Mouse (Mus musculus): Measurements from ENCODE around the gene Srcap.

Gene Srcap

DNA sequence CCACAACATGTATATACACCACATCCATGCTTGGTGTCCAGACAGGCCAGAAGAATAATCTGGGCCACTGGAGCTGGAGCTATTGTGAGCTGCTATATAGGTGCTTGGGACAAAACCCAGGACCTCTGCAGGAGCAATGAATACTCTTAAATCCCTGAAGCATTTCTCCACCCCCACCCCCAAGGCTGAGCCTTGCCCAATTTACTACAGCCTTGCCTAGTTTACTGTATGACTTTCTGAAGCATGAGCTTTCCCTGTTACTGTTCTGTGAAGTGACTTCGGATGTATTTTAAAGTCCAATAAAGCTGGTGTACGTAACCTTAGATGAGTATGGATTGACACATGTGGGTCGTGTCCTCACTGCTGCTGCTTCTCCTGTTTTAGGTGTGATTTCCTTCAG is 2.0 kb downstream of the Srcap start:
- ChIA-PET POLR2A (interaction anchor here (0.6 to 4.5 kb wide), 58 partner anchors 8 to 487 kb away, joined by 3 to 31 read pairs (median 5); partner anchors contain the start of genes Zfp689 (in 2 of the 4), Ccdc189 (in 1 of the 4), Ctf1 (in 1 of the 4) and Dctpp1 (in 1 of the 4)), CTCF (interaction anchor here in 1 of 4 experiments (0.6 to 1.2 kb wide), 2 partner anchors 249 to 260 kb away, joined by 3 to 5 read pairs; no protein-coding TSS in a partner anchor)

DNA sequence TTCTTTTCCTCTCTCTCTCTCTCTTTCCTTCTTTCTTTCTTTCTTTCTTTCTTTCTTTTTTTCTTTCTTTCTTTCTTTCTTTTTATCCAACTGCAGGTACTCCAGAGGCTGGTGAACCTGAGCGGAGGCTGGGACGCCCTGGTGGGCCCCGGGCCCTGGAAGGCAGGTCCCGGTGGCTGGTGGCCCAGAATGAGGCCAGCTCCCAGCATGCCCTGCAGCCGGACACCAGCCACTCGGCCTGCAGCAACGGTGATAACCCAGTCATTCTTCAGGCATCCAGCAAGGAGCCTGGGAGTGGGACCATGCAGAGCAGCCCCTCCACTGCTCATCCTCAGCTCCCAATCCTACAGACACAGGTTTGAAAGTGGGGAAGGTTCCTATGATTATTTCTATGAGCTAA is 4.1 kb downstream of the Srcap start:
- CTCF ChIA-PET: interaction anchor here in 2 of 4 experiments (0.6 to 0.7 kb wide), 2 partner anchors 67 to 127 kb away, joined by 4 to 15 read pairs; partner anchors contain the start of gene Zfp689 (in 1 of the 2)
- POLR2A ChIA-PET: interaction anchor here in 3 of 4 experiments (0.5 to 5.0 kb wide), 21 partner anchors 9 to 1221 kb away, joined by 3 to 30 read pairs (median 4); partner anchors contain the start of genes Ccdc189 (in 1 of the 3), Kat8 (in 1 of the 3) and Rnf40 (in 1 of the 3)

DNA sequence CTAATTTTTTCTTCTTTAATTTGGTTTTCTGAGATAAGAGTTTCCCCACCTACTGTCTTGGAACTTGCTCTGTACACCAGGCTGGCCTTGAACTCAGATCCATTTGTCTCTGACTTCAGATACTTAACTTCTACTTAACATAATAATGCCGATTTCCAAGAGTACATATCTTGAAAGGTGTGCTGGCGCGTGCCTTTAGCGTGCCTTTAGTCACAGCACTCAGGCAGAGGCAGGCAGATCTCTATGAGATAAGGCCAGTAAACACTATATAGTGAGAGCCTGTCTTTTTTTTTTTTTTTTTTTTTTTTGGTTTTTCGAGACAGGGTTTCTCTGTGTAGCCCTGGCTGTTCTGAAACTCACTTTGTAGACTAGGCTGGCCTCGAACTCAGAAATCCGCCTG is 4.6 kb downstream of the Srcap start:
- POLR2A ChIA-PET: interaction anchor here in 3 of 4 experiments (0.7 to 5.0 kb wide), 16 partner anchors 10 to 396 kb away, joined by 3 to 30 read pairs (median 10); partner anchors contain the start of genes Ccdc189 (in 1 of the 3), Kat8 (in 1 of the 3) and Rnf40 (in 1 of the 3)

DNA sequence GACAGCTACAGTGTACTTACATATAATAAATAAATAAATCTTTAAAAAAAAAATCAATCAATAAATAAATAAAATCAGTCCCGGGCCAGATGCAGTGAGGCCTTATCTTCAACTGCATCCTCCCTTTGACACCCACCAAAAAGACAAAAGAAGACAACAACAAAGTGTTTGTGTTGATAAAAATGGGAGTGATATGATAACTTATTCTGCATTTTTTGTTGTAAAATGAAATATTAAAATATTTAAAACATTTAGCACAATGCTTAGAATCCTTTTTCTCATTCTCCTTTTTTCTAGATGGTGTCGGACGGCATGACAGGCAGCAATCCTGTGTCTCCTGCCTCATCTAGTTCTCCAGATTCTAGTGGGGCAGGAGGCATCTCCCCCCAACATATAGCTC is 7.5 kb downstream of the Srcap start, which contains the start of gene Gm42715:
Gene Gm42715, plus strand, starts transcription at position 301 of the 400 bp plus-strand sequence.
- ChIA-PET CTCF (interaction anchor here in 1 of 4 experiments (0.6 kb wide), 1 partner anchor 138 kb away, joined by 5 read pairs; no protein-coding TSS in a partner anchor), POLR2A (interaction anchor here in 2 of 4 experiments (1.3 to 5.0 kb wide), 3 partner anchors 7 to 42 kb away, joined by 3 to 30 read pairs (median 16); no protein-coding TSS in a partner anchor)

More for the DNA sequence above, 4.6 kb downstream of the Srcap start:
- CTCF ChIA-PET: interaction anchor here in 1 of 4 experiments (0.7 kb wide), 1 partner anchor 68 kb away, joined by 15 read pairs; the partner anchor contains the start of gene Zfp689

DNA sequence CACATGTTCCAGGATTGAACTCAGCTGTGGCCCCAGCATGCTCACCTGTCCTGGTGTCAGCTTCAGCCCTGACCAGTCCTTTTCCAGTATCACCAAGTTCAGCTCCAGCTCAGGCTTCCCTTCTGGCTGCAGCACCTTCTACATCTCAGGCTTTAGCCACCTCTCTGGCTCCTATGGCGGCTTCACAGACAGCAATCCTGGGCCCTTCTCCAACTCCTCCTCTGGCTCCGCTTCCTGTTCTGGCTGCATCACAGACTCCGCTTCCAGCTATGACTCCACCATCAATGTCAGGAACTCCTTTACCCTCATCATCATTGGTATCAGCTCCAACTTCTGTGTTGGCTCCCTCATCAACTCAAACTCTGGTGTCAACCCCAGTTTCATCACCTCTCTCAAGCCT is 29.9 kb downstream of the Srcap start:
- ChIA-PET CTCF (no interaction called here), POLR2A (interaction anchor here in 2 of 4 experiments (0.9 to 2.7 kb wide), 12 partner anchors 11 to 46 kb away, joined by 3 to 17 read pairs (median 4); no protein-coding TSS in a partner anchor)

DNA sequence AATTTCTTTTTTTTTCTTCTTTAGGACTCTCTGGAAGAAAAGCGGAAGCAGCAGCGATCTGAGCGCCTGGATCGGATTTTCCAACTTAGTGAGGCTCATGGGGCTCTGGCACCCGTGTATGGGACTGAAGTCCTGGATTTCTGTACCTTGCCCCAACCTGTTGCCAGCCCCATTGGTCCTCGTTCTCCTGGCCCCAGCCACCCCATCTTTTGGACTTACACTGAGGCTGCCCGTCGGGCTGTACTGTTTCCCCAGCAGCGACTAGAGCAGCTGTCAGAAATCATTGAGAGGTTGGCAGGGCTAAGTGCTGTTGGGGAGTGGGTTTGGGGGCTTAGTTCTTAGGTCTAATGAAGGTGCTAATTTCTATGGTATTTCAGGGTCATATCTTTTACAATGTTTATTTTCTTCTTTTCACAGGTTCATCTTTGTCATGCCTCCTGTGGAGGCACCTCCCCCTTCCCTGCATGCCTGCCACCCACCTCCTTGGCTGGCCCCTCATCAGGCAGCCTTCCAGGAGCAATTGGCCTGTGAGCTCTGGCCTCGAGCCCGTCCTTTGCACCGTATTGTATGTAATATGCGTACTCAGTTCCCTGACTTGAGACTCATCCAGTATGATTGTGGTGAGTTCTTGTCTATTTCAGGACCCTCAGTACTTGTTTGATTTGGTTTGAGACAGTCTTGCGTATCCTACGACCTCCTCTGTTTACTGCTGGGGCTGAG is 37.5 kb downstream of the Srcap start:
- CTCF ChIA-PET: interaction anchor here in 1 of 4 experiments (0.5 kb wide), 1 partner anchor 66 kb away, joined by 9 read pairs; no protein-coding TSS in a partner anchor

DNA sequence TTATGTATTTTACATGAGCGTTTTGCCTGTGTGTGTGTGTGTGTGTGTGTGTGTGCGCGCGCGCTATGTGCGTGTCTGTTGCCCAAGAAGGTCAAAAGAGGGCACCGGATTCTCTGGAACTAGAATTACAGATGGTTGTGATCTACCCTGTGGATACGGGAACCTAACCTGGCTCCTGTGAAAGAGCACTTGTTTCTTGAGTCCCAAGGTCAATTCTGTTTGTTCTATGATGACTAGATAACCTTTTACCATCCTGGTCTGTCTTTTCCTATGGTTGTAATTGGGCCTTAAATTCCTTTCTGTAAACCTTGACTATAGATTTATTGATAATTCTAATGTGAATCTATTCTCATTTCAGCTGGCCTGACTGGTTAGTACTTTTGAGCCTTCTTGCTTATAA is 39.8 kb downstream of the Srcap start:
- POLR2A ChIA-PET: interaction anchor here in 1 of 4 experiments (0.7 kb wide), 1 partner anchor 208 kb away, joined by 3 read pairs; no protein-coding TSS in a partner anchor
- CTCF ChIA-PET: interaction anchor here in 1 of 4 experiments (0.7 kb wide), 1 partner anchor 37 kb away, joined by 4 read pairs; the partner anchor contains the start of gene Rnf40

More for the DNA sequence above, 37.5 kb downstream of the Srcap start:
- POLR2A ChIA-PET: interaction anchor here in 2 of 4 experiments (0.6 to 1.0 kb wide), 3 partner anchors 8 to 55 kb away, joined by 3 to 4 read pairs (median 3); no protein-coding TSS in a partner anchor

DNA sequence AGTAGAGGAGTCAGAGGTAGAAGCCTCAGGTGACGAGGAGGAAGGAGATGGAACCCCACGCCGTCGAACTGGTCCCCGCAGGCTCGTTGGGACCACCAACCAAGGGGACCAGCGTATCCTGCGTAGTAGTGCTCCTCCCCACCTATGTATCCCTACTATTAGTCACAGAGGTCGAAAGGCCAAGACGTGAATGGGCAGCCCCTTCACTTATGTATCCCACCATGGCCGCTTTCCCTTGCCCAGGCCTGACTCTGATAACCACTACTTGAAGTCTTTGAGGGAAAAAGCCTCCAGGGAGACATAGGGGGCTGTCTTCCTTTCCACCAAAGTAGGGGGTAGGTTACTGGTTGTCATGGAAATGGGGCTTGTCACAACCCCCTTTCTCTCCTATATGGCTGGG is 48.8 kb downstream of the Srcap start:
- ChIA-PET POLR2A (interaction anchor here in 2 of 4 experiments (0.7 to 1.3 kb wide), 5 partner anchors 13 to 973 kb away, joined by 3 to 8 read pairs (median 4); no protein-coding TSS in a partner anchor), CTCF (interaction anchor here in 3 of 4 experiments (0.7 to 1.2 kb wide), 3 partner anchors 16 to 119 kb away, joined by 3 to 7 read pairs (median 3); no protein-coding TSS in a partner anchor)

DNA sequence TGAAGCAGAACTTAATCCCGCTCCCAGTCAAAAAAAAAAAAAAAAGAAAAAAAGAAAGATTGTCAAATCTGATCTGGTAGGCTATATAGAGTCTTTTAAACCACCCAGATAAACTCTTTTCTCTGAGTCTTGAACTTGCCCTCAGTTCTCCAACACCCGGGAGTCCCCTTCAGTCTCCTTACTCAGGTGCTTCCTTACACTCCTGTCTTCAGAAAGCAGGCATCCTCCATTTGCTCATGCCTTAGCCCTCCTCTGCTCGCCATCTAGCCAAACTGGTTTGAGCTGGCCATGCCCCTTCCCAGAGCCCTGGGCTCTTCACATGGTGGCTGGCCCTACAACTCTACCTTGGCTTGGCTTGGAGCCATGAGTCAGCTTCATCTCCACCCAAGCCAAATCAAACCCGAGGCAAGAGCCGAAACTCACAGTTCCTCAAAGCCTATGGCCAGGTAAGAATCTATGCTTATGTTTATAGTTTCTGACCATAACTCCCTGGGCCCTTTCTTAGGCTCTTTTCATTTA is 49.6 kb downstream of the Srcap start, which contains the start of gene Tmem265:
Gene Tmem265, plus strand, starts transcription at position 51 of the 519 bp plus-strand sequence.
- POLR2A ChIA-PET: interaction anchor here in 3 of 4 experiments (0.5 to 1.3 kb wide), 4 partner anchors 11 to 47 kb away, joined by 3 to 7 read pairs (median 4); no protein-coding TSS in a partner anchor

DNA sequence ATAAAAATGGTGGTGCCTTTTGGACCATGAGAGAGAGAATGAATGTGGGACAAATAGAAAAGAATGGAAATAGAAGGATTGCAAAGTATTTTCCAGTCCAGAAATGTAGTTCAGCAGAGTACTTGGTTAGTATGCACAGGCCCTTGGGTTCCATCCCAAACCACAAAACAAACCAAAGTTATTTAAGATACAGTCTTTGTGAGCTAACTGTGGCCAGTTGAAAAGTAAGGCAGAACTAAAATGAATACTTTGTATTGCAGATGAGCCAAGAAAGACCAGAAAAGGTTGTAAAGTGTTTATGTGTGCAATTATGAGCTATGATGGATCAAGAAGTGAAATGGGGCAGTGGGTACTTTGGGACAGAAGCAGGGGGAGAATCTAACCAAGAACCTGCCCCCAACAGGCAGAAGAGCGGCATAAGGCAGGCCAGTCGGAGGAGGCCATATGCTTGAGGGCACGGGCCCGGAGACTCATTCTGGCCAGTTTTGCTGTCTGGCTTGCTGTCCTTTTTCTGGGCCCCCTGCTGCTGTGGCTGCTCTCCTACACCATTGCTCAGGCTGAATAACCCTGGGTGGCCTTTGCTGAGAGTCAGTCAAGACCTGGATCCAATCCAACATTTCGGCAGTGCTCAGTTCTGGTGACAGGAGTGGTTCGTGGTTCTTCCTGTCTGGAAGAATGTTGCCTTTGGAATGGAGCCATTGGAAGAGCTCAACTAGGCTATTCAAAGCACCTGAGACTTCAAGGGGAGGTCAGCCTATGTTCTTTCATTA is 52.8 kb downstream of the Srcap start:
- ChIA-PET POLR2A (interaction anchor here in 3 of 4 experiments (0.7 to 1.4 kb wide), 5 partner anchors 24 to 848 kb away, joined by 3 to 6 read pairs (median 3); partner anchors contain the start of genes Ccdc189 (in 1 of the 3) and Rnf40 (in 1 of the 3)), CTCF (interaction anchor here in 2 of 4 experiments (0.6 to 1.0 kb wide), 4 partner anchors 24 to 308 kb away, joined by 3 to 4 read pairs (median 3); partner anchors contain the start of gene Ccdc189 (in 1 of the 2))

More for the DNA sequence above, 49.6 kb downstream of the Srcap start, which contains the start of gene Tmem265:
- CTCF ChIA-PET: no interaction called here

DNA sequence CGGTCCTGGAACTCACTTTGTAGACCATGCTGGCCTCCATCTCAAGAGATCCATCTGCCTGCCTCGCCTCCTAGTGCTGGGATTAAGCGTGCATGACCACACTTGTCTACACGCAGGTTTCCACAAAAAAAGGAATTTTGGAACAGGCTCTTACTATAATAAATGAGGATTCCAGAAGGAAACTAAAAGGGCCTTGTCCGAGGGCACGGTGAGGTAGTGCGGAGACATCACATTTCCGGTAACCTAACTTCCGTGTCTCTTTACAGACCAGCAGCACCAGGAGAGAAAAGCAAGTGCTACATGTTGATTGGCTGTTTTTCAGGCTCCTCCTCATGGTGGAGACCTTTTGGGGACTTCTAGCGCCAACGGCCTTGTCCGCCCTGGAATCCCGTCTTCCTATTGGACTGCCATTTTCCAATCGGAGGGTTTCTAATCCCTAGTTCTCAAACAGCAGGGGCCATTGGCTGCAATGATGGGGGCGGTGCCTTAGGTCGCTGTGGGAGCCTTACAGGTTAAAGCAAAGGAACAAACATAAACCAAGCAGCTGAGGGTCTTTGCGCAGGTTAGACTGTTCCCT is 61.2 kb downstream of the Srcap start, which contains the start of gene Phkg2:
Gene Phkg2, plus strand, starts transcription at position 446 of the 577 bp plus-strand sequence.
- POLR2A ChIA-PET: interaction anchor here in 3 of 4 experiments (0.6 to 4.5 kb wide), 16 partner anchors 12 to 395 kb away, joined by 3 to 18 read pairs (median 4); partner anchors contain the start of genes Ccdc189 (in 2 of the 3), Rnf40 (in 2 of the 3), Fus (in 1 of the 3) and Orai3 (in 1 of the 3)
- CTCF ChIA-PET: no interaction called here

DNA sequence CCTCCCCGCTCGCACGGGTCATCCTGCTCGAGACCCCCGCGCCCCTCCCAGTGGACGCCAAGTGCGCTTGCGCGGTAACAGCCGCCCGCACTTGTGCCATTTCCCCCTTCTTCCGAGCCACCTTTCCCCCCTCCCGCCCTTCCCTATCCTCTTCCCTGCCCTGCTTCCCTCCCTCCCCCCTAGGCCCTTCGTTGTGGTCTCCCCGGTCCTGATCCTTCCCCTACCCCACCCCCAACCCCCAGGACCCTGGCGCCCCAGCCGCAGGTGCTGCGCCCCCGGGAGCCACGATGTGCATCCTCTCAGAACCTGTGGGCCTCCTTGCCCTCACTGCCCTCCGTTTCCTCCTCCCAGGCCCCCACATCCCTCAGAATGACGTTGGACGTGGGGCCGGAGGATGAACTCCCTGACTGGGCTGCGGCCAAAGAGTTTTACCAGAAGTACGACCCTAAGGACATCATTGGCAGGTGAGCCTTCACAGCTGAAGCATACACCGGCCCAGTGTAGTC is 61.8 kb downstream of the Srcap start:
- CTCF ChIA-PET: no interaction called here
- POLR2A ChIA-PET: interaction anchor here in 3 of 4 experiments (0.6 to 4.5 kb wide), 20 partner anchors 11 to 415 kb away, joined by 3 to 18 read pairs (median 4); partner anchors contain the start of genes Ccdc189 (in 3 of the 3), Rnf40 (in 3 of the 3), Fus (in 1 of the 3) and Orai3 (in 1 of the 3)

DNA sequence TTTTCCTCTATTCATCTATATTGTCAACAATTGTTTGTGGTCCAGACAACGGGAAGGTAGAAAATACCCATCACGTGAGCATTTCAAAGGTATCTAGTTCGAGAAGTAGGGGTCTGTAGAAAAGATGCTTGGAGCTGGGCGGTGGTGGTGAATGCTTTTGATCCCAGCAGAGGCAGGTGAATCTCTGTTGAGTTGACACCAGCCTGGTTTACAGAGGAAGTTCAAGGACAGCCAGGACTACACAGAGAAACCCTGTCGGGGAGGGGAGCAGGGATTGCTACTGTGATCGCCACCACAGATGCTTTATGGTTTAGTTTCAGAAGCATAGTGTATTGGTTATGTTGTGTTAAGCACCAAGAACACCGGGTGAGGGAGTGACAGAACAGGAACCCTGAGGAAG is 62.3 kb downstream of the Srcap start:
- CTCF ChIA-PET: interaction anchor here in 1 of 4 experiments (0.6 kb wide), 1 partner anchor 15 kb away, joined by 3 read pairs; the partner anchor contains the start of gene Rnf40
- POLR2A ChIA-PET: interaction anchor here in 3 of 4 experiments (0.7 to 4.5 kb wide), 10 partner anchors 14 to 96 kb away, joined by 3 to 18 read pairs (median 5); partner anchors contain the start of genes Ccdc189 (in 2 of the 3) and Rnf40 (in 2 of the 3)

DNA sequence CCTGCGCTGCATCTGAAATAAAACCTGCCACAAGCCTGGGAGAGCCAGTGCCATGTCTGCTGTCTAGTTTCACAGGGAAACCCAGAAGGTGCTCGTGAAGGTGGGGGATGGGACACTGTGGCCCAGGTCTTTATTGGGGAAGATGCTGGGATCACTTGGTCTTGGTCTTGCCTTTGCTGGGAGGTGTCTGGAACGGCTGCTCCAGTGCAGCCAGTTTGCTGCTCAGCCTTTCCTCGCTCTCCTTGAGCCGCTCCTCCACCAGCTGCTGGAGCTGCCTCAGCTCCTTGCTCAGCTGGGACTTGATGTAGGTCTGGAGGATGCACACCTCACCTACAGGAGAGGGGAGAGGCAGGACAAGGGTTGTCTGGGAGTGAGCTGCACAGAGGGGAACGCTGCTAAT is 71.5 kb downstream of the Srcap start:
- CTCF ChIA-PET: interaction anchor here in 2 of 4 experiments (0.6 to 1.0 kb wide), 2 partner anchors 74 to 1817 kb away, joined by 3 read pairs; no protein-coding TSS in a partner anchor

DNA sequence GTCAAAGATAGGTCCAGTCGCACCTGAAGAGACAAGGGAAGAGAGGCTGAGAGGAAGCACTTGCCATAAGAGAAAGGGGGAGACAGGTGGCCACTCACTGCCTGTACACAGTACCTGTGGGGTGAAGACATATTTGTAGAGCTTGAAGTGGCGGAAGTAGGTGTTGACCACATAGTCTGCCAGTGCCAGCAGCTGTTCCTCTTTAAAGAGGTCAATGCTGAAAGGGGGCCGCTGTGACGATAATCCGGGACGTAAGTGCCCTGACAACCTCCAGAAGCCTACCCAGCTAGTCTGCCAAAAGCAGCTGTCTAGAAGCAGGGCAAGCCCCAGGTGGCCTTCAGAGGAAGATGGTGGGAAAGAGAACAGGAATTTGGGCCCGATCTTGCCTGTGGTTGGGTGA is 73.2 kb downstream of the Srcap start:
- POLR2A ChIA-PET: interaction anchor here in 2 of 4 experiments (0.9 to 1.4 kb wide), 4 partner anchors 9 to 17 kb away, joined by 3 read pairs; partner anchors contain the start of gene Phkg2 (in 1 of the 2)
- CTCF ChIA-PET: interaction anchor here in 1 of 4 experiments (1.0 kb wide), 1 partner anchor 8 kb away, joined by 3 read pairs; no protein-coding TSS in a partner anchor

More for the DNA sequence above, 71.5 kb downstream of the Srcap start:
- POLR2A ChIA-PET: interaction anchor here in 1 of 4 experiments (0.6 kb wide), 1 partner anchor 203 kb away, joined by 3 read pairs; no protein-coding TSS in a partner anchor

DNA sequence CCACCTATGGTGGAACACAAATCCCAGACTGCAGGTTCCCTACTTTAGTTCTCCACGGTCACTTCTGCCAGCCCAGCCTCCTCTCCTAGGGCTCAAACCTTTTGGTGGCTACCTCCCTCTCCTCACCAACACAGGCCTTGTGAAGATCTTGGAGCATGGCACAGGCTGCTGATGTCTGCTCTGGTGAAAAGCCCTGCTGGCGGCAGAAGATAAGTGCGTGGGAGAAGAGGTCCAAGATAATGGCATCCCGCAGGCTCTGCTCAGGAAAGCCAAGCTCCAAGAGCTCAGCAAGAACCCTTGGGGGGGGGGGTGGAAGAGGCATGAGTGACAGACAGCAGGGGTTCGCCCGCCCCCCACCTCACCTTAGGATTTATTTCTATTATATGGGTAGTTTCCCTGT is 74.4 kb downstream of the Srcap start:
- POLR2A ChIA-PET: interaction anchor here in 2 of 4 experiments (0.7 to 1.5 kb wide), 4 partner anchors 13 to 326 kb away, joined by 3 read pairs; partner anchors contain the start of gene Kat8 (in 1 of the 2)
- CTCF ChIA-PET: interaction anchor here in 1 of 4 experiments (0.5 kb wide), 1 partner anchor 335 kb away, joined by 4 read pairs; no protein-coding TSS in a partner anchor

Measured in embryonic stem cell, embryonic (primary cell).